Mouse (Mus musculus) bone marrow macrophage, adult 2 months (primary cell): ENCODE data around the gene Limd2.

Source experiments
- CTCF ChIP-seq: IDR thresholded peaks from 2 replicates; pipeline ENCODE4 v1.5.1; 2012; ENCODE audit warnings: low read depth, mild to moderate bottlenecking, low read length, moderate library complexity
- POLR2A ChIP-seq: IDR thresholded peaks from 2 replicates; pipeline ENCODE4 v1.6.1; 2012; ENCODE audit warnings: mild to moderate bottlenecking, low read depth, low read length, borderline replicate concordance

GRCm38 (mm10) chr11:106195341-106195740 lies 34.7 kb upstream of the Limd2 start:
- TF ChIP-seq POLR2A (no peak), CTCF (no peak)
